In the genomic region with DNA sequence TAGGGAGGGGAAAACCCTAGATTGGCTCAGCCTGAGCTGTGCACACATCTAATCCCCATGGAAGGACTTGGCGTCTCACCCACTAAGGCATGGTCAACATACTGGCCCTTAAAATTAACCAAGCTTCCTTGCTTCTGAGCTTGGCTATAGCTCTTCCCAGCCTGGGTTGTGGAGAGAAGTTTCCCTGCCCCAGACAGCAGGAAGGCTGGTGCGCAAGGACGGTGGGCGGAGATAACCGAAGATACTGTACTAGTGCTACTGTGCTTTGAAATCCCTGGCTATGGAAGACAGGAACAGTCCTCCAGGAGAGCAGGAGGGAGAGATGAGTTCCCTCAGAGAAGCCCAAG, we compare ENCODE assay signal across 8 mouse cellular contexts. TPM values are rescaled to one million over a fixed set of nuclear protein-coding genes. Genes with fewer than 3 reads are reported as not detected.
DNase-seq lines count a peak whose midpoint lies in the region; ATAC-seq and TF ChIP-seq lines count a peak whose summit lies in the region.

No protein-coding gene starts in this region.

- WGBS in heart, embryonic 14.5 days = 42% methylated on average over 5 of the region's 5 CpGs
- 73% methylated on average over 5 of the region's 5 CpGs for WGBS in forebrain, embryonic 15.5 days
- 49% methylated on average over 5 of the region's 5 CpGs for WGBS in liver, postnatal 0 days (ENCODE audit: insufficient replicate concordance)

- H3K4me2 ChIP-seq in heart, embryonic 14.5 days (ENCODE audit: low read length) = peak overlapping the region; percentile 66
- H3K4me2 ChIP-seq in forebrain, embryonic 15.5 days (replicated peaks) = peak overlapping the region; percentile 62
- peak overlapping the region; percentile 97 for H3K4me2 ChIP-seq in liver, postnatal 0 days (ENCODE audit: low read depth, low read length)

- peaks cover 32 to 42% of the 10 kb centered on the region in 2 experiments for H3K4me1 ChIP-seq in heart, embryonic 14.5 days (ENCODE audit: control insufficient read depth in 2 of 2, insufficient read depth in 2 of 2, low read length in 2 of 2)
- peaks cover 46% of the 10 kb centered on the region for H3K4me1 ChIP-seq in forebrain, embryonic 15.5 days
- H3K4me1 ChIP-seq in liver, postnatal 0 days (ENCODE audit: insufficient read depth) = peaks cover 9% of the 10 kb centered on the region

- no peak for TF ChIP-seq EP300 in liver, postnatal 0 days (IDR thresholded peaks at IDR 0.05; ENCODE audit: low read depth)

- peaks cover 44% of the 10 kb centered on the region for H3K36me3 ChIP-seq in heart, embryonic 14.5 days (ENCODE audit: control insufficient read depth, insufficient read depth, low read length)
- peaks cover 6% of the 10 kb centered on the region for H3K36me3 ChIP-seq in forebrain, embryonic 15.5 days
- H3K36me3 ChIP-seq in liver, postnatal 0 days (replicated peaks; ENCODE audit: insufficient read depth, low read length) = no peaks in the 10 kb centered on the region

- intact Hi-C loops in heart, postnatal 25 days (cut with DNase I) = no loop called here

- peak overlapping the region; percentile 67 for H3K9ac ChIP-seq in heart, embryonic 14.5 days (ENCODE audit: low read length)
- peak overlapping the region; percentile 75 for H3K9ac ChIP-seq in forebrain, embryonic 15.5 days (replicated peaks)
- peak overlapping the region; percentile 72; the same call in 1 of the 2 replicates for H3K9ac ChIP-seq in liver, postnatal 0 days (replicated peaks)

- ATAC-seq in heart, embryonic 14.5 days (ENCODE audit: insufficient number of reproducible peaks, insufficient read depth, low FRiP score, low read depth) = no peak
- ATAC-seq in forebrain, embryonic 15.5 days (replicated peaks) = no peak
- ATAC-seq in liver, postnatal 0 days = no peak
- no peak for ATAC-seq in monocyte, adult 5-6 weeks (replicated peaks; ENCODE audit: insufficient number of reproducible peaks, low FRiP score, low TSS enrichment, poor library complexity, severe bottlenecking)

- H3K4me3 ChIP-seq in heart, embryonic 14.5 days (ENCODE audit: control insufficient read depth in 1 of 2, insufficient read depth in 1 of 2, low read depth in 1 of 2, low read length in 2 of 2) = peak overlapping the region in 1 of 2 experiments; percentile 73; a peak in 2 of 4 replicates
- peak overlapping the region; percentile 60 for H3K4me3 ChIP-seq in forebrain, embryonic 15.5 days
- peak overlapping the region; percentile 70 for H3K4me3 ChIP-seq in liver, postnatal 0 days (ENCODE audit: low read depth, low read length)

- no peaks in the 10 kb centered on the region for H3K27me3 ChIP-seq in heart, embryonic 14.5 days (ENCODE audit: control insufficient read depth, insufficient read depth, low read length)
- no peaks in the 10 kb centered on the region for H3K27me3 ChIP-seq in forebrain, embryonic 15.5 days
- H3K27me3 ChIP-seq in liver, postnatal 0 days (ENCODE audit: insufficient read depth, low read length) = no peaks in the 10 kb centered on the region

- H3K9me3 ChIP-seq in heart, embryonic 14.5 days (ENCODE audit: control insufficient read depth, low read length) = no peaks in the 10 kb centered on the region
- H3K9me3 ChIP-seq in forebrain, embryonic 15.5 days = no peaks in the 10 kb centered on the region
- no peaks in the 10 kb centered on the region for H3K9me3 ChIP-seq in liver, postnatal 0 days (ENCODE audit: low read length)

- peak overlapping the region; percentile 72 to 92 for H3K27ac ChIP-seq in heart, embryonic 14.5 days (replicated peaks in 1 of 2; ENCODE audit: control insufficient read depth in 1 of 2, insufficient read depth in 1 of 2, low read depth in 2 of 2, low read length in 2 of 2)
- H3K27ac ChIP-seq in forebrain, embryonic 15.5 days (replicated peaks) = peak overlapping the region; percentile 88
- no peak overlapping the region for H3K27ac ChIP-seq in liver, postnatal 0 days (ENCODE audit: low read depth)

- DNase-seq in heart, postnatal 25 days (ENCODE audit: low spot score) = no peak
- DNase-seq in NIH3T3 (ENCODE audit: low read depth) = peak; percentile 26
- no peak for DNase-seq in liver, postnatal 0 days
- DNase-seq in cerebellum, postnatal 14 days = no peak
- DNase-seq in left cerebral cortex, adult 11 months (ENCODE audit: low spot score) = no peak

- TF ChIP-seq CTCF in liver, postnatal 0 days (IDR thresholded peaks at IDR 0.05; ENCODE audit: low read depth) = no peak

RNA-seq across cellular contexts. Expression of a gene that starts 0.8 kb away (rescaled TPM):
- 39.8 and 46.9 TPM in 2 replicates for polyA plus RNA-seq in heart, embryonic 14.5 days (2014; fragmentation: Nextera tagmentation; extraction: Ambion mirVana)
- total RNA-seq in heart, postnatal 25 days (2021) = 10 to 100 TPM; 14.3 to 16.1 TPM
- polyA plus RNA-seq in forebrain, embryonic 15.5 days (2015; fragmentation: Nextera tagmentation; extraction: Ambion mirVana) = 219 and 235 TPM in 2 replicates
- 4.5 and 5.7 TPM in 2 replicates for polyA plus RNA-seq in liver, postnatal 0 days (2015; fragmentation: Nextera tagmentation; extraction: Ambion mirVana)
- total RNA-seq in monocyte, adult 5-6 weeks (2017) = 3.6 to 11.4 TPM (median 5.8 TPM) in 3 replicates

RNA-seq across cellular contexts. Expression of a gene that starts 9.6 kb away (rescaled TPM):
- polyA plus RNA-seq in heart, embryonic 14.5 days (2014; fragmentation: Nextera tagmentation; extraction: Ambion mirVana) = 71.8 and 71.9 TPM in 2 replicates
- total RNA-seq in heart, postnatal 25 days (2021) = 10 to 100 TPM; 21.0 to 21.3 TPM
- polyA plus RNA-seq in forebrain, embryonic 15.5 days (2015; fragmentation: Nextera tagmentation; extraction: Ambion mirVana) = 253 and 263 TPM in 2 replicates
- 18.8 and 20.2 TPM in 2 replicates for polyA plus RNA-seq in liver, postnatal 0 days (2015; fragmentation: Nextera tagmentation; extraction: Ambion mirVana)
- total RNA-seq in monocyte, adult 5-6 weeks (2017) = 30.3 to 61.1 TPM (median 44.8 TPM) in 3 replicates

RNA-seq across cellular contexts. Expression of a gene that starts 12.1 kb away (rescaled TPM):
- polyA plus RNA-seq in heart, embryonic 14.5 days (2014; fragmentation: Nextera tagmentation; extraction: Ambion mirVana) = 74.3 and 78.1 TPM in 2 replicates
- total RNA-seq in heart, postnatal 25 days (2021) = 10 to 100 TPM; 70.6 to 77.9 TPM
- polyA plus RNA-seq in forebrain, embryonic 15.5 days (2015; fragmentation: Nextera tagmentation; extraction: Ambion mirVana) = 68.7 and 81.0 TPM in 2 replicates
- polyA plus RNA-seq in liver, postnatal 0 days (2015; fragmentation: Nextera tagmentation; extraction: Ambion mirVana) = 26.5 and 26.8 TPM in 2 replicates
- 8.3 to 13.4 TPM (median 8.5 TPM) in 3 replicates for total RNA-seq in monocyte, adult 5-6 weeks (2017)

RNA-seq across cellular contexts. Expression of a gene that starts 18.1 kb away (rescaled TPM):
- polyA plus RNA-seq in heart, embryonic 14.5 days (2014; fragmentation: Nextera tagmentation; extraction: Ambion mirVana) = 16.1 and 20.6 TPM in 2 replicates
- total RNA-seq in heart, postnatal 25 days (2021) = 10 to 100 TPM; 14.5 to 18.5 TPM
- 19.2 and 23.1 TPM in 2 replicates for polyA plus RNA-seq in forebrain, embryonic 15.5 days (2015; fragmentation: Nextera tagmentation; extraction: Ambion mirVana)
- polyA plus RNA-seq in liver, postnatal 0 days (2015; fragmentation: Nextera tagmentation; extraction: Ambion mirVana) = 0.40 and 0.41 TPM in 2 replicates
- 0.75 to 2.6 TPM (median 0.87 TPM) in 3 replicates for total RNA-seq in monocyte, adult 5-6 weeks (2017)

RNA-seq across cellular contexts. Expression of a gene that starts 19.2 kb away (rescaled TPM):
- polyA plus RNA-seq in heart, embryonic 14.5 days (2014; fragmentation: Nextera tagmentation; extraction: Ambion mirVana) = 94.2 and 97.5 TPM in 2 replicates
- total RNA-seq in heart, postnatal 25 days (2021) = 10 to 100 TPM; 47.5 to 47.6 TPM
- polyA plus RNA-seq in forebrain, embryonic 15.5 days (2015; fragmentation: Nextera tagmentation; extraction: Ambion mirVana) = 117 and 125 TPM in 2 replicates
- polyA plus RNA-seq in liver, postnatal 0 days (2015; fragmentation: Nextera tagmentation; extraction: Ambion mirVana) = 45.6 and 49.5 TPM in 2 replicates
- total RNA-seq in monocyte, adult 5-6 weeks (2017) = 62.6 to 85.5 TPM (median 75.7 TPM) in 3 replicates
